Mouse (Mus musculus) liver, postnatal 0 days (tissue): ENCODE measurements around the gene Hoxb6.

Experiments
- CTCF ChIP-seq: sonication (generic); IDR thresholded peaks from 2 replicates; pipeline ENCODE4 v1.5.1; 2016; ENCODE audit warnings: antibody characterized with exemption, low read depth
- EP300 ChIP-seq: IDR thresholded peaks from 2 replicates; pipeline ENCODE4 v1.6.1; 2016; ENCODE audit warnings: antibody characterized with exemption, low read depth, mild to moderate bottlenecking

DNA sequence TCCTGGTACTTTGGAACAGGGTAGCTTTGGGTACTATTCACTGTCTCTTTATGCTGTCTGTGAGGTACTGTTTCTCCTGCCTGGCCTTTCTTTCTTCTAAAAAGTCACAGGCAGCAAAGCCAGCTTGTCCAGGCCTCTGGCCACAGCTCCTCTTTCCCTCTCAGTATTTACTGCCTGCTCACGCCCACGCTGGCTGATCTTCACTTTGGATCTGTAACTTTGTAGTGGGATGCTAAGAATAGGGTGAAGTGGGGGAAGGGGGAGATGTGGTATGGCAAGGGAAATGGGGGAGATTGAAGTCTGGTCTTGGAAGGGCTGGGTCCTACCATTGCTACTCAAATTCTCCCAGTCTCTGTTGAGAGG lies 41.7 kb downstream of the Hoxb6 start:
- TF ChIP-seq CTCF (no peak), EP300 (no peak)
